Mouse (Mus musculus): ENCODE data around the gene Alx3. TPM values are rescaled to one million over a fixed set of nuclear protein-coding genes. Genes with fewer than 3 reads are reported as not detected.

Gene Alx3
- polyA plus RNA-seq, 1 experiment from 2014 or later: 0.09 TPM

- H3K9ac ChIP-seq (ENCODE audit: low read depth, low read length): no peak overlapping the region
- H3K4me1 ChIP-seq (replicated peaks; ENCODE audit: insufficient read depth, low read length): no peaks in the 10 kb centered on the region
- ATAC-seq (replicated peaks; ENCODE audit: low FRiP score, low read depth): no peak
- TF ChIP-seq CTCF (IDR thresholded peaks at IDR 0.05; ENCODE audit: low read depth): no peak
- no peak overlapping the region for H3K27ac ChIP-seq
- H3K4me2 ChIP-seq (ENCODE audit: low read length): no peak overlapping the region
- H3K36me3 ChIP-seq (ENCODE audit: insufficient read depth, low read length): peaks cover 85% of the 10 kb centered on the region
- H3K27me3 ChIP-seq (ENCODE audit: insufficient read depth, low read length): no peaks in the 10 kb centered on the region
- no peak for DNase-seq (ENCODE audit: low spot score)
- WGBS: 89% methylated on average over 6 of the region's 6 CpGs
- no peak overlapping the region for H3K4me3 ChIP-seq (replicated peaks; ENCODE audit: low read depth, low read length)
- no peaks in the 10 kb centered on the region for H3K9me3 ChIP-seq (replicated peaks; ENCODE audit: low read length)
Measured at GRCm38 (mm10) chr3:107619911-107620310, 25.1 kb downstream of the Alx3 start.

DNA sequence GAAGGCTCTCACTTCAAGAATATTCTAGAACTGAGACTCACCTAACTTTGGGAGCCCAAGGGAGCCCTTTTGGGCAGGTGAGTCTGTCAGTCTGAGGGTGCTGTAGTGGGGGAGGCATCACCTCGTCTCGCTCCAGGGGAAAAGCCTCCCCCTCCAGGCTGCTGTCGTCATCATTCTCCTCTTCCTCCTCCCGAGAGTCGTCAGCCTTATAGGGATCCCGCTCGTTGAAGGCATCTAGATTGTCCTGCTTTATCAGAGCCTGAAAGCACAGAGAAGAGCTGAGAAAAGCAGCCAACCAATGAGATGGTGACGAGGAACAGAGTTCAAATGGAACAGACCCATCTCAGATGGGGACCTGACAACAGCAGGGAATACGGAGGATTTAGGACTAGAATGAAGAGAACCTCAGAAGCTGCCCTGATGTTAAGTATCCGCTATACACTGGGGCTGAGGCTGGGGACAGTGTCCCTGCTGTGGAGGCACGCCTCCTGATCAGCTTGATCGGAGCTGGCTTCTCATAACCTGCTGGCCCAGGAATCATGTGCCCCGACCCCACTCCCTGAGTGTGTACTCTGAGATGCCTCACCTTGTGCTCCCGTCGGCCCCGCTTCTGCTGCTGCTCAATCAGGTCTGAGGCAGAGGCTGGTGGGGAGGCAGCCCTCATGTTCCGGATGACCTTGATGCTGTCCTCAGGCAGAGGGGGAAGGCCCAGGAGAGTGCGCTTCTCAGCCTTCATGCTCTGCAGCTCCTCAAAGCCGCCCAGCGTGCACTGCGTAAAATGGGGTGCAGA lies 26.6 kb downstream of the Alx3 start:
- no peak for TF ChIP-seq CTCF (IDR thresholded peaks at IDR 0.05; ENCODE audit: low read depth)
- WGBS: 90% methylated on average over 21 of the region's 21 CpGs
- H3K9ac ChIP-seq (ENCODE audit: low read depth, low read length): no peak overlapping the region
- no peak overlapping the region for H3K27ac ChIP-seq
- H3K9me3 ChIP-seq (replicated peaks; ENCODE audit: low read length): no peaks in the 10 kb centered on the region
- ATAC-seq (replicated peaks; ENCODE audit: low FRiP score, low read depth): no peak
- H3K27me3 ChIP-seq (ENCODE audit: insufficient read depth, low read length): no peaks in the 10 kb centered on the region
- peaks cover 83% of the 10 kb centered on the region for H3K36me3 ChIP-seq (ENCODE audit: insufficient read depth, low read length)
- H3K4me2 ChIP-seq (ENCODE audit: low read length): no peak overlapping the region
- no peaks in the 10 kb centered on the region for H3K4me1 ChIP-seq (replicated peaks; ENCODE audit: insufficient read depth, low read length)
- no peak for DNase-seq (ENCODE audit: low spot score)
- H3K4me3 ChIP-seq (replicated peaks; ENCODE audit: low read depth, low read length): no peak overlapping the region

DNA sequence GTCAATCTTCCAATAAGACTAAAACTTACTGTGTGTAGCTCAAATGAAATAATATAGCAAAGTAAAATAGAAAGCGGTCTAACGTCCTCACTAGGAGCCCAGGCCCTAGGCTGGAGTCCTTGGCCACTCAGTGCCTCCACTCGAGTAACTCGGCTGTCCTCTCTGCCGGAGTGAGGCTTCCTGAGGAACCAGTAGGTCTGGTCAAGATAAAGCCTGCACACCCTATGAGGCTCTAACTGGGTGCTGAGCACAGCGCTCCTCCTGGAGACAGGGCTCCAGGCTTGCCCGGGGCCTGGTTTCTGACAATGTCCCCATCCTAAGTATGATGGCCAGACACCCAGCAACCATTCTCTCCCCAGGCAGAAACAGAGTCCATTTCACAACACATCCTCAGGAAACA lies 27.7 kb downstream of the Alx3 start:
- Histone ChIP-seq H3K4me1 (replicated peaks; ENCODE audit: insufficient read depth, low read length) (no peaks in the 10 kb centered on the region), H3K36me3 (ENCODE audit: insufficient read depth, low read length) (peaks cover 82% of the 10 kb centered on the region), H3K4me2 (ENCODE audit: low read length) (no peak overlapping the region), H3K27ac (no peak overlapping the region), H3K27me3 (ENCODE audit: insufficient read depth, low read length) (no peaks in the 10 kb centered on the region), H3K4me3 (replicated peaks; ENCODE audit: low read depth, low read length) (no peak overlapping the region), H3K9ac (ENCODE audit: low read depth, low read length) (no peak overlapping the region), H3K9me3 (replicated peaks; ENCODE audit: low read length) (no peaks in the 10 kb centered on the region)
- no peak for TF ChIP-seq CTCF (IDR thresholded peaks at IDR 0.05; ENCODE audit: low read depth)
- DNase-seq (ENCODE audit: low spot score) (no peak), ATAC-seq (replicated peaks; ENCODE audit: low FRiP score, low read depth) (no peak)
- WGBS: 91% methylated on average over 7 of the region's 7 CpGs

DNA sequence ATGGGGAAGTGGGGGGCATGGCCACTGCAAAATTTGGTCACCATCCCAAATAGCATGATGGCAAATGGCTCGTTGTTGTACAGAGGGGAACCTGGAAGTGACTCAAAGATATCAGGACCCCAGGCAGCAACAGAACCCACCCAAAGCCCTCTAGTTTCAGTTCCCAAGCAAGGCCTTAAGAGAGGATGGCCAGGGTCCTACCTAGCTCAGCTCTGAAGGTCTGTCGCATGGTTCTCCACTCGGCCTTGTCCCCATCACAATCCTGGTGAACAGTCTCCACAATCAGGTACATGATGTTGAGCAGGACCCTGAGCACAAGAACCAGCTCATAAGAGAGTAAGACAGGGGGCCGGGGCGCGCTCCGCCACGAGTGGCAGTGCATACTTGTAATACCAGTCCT lies 29.6 kb downstream of the Alx3 start:
- TF ChIP-seq CTCF (IDR thresholded peaks at IDR 0.05; ENCODE audit: low read depth): no peak
- H3K36me3 ChIP-seq (ENCODE audit: insufficient read depth, low read length): peaks cover 72% of the 10 kb centered on the region
- no peak overlapping the region for H3K9ac ChIP-seq (ENCODE audit: low read depth, low read length)
- ATAC-seq (replicated peaks; ENCODE audit: low FRiP score, low read depth) (no peak), DNase-seq (ENCODE audit: low spot score) (no peak)
- no peaks in the 10 kb centered on the region for H3K9me3 ChIP-seq (replicated peaks; ENCODE audit: low read length)
- H3K27me3 ChIP-seq (ENCODE audit: insufficient read depth, low read length): no peaks in the 10 kb centered on the region
- no peak overlapping the region for H3K4me2 ChIP-seq (ENCODE audit: low read length)
- WGBS: 96% methylated on average over 8 of the region's 8 CpGs
- no peak overlapping the region for H3K4me3 ChIP-seq (replicated peaks; ENCODE audit: low read depth, low read length)
- H3K27ac ChIP-seq: no peak overlapping the region
- no peaks in the 10 kb centered on the region for H3K4me1 ChIP-seq (replicated peaks; ENCODE audit: insufficient read depth, low read length)

DNA sequence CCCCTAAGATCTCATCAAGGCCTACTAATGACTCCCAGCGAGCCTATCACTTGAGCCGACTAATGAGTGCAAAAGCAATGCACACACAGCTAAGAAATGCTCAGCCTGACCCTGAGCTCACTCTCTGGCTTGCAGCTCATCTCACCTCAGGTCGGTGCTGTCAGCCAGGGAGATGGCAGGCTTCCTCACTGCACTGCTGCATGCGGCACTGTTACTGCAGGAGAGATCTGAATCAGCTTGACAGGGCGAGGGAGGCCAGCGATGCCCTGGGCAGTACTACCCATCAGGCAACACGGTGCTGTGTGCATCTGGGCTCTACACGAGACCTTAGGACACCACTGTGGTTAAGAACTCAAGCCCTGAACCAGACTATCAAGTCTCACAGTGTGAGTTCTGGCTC lies 30.7 kb downstream of the Alx3 start:
- 85% methylated on average over 8 of the region's 8 CpGs for WGBS
- ATAC-seq (replicated peaks; ENCODE audit: low FRiP score, low read depth) (no peak), DNase-seq (ENCODE audit: low spot score) (no peak)
- no peak for TF ChIP-seq CTCF (IDR thresholded peaks at IDR 0.05; ENCODE audit: low read depth)
- Histone ChIP-seq H3K27ac (no peak overlapping the region), H3K9ac (ENCODE audit: low read depth, low read length) (no peak overlapping the region), H3K4me2 (ENCODE audit: low read length) (no peak overlapping the region), H3K4me3 (replicated peaks; ENCODE audit: low read depth, low read length) (no peak overlapping the region), H3K27me3 (ENCODE audit: insufficient read depth, low read length) (no peaks in the 10 kb centered on the region), H3K4me1 (replicated peaks; ENCODE audit: insufficient read depth, low read length) (peaks cover 5% of the 10 kb centered on the region; the same call in 1 of the 2 replicates), H3K36me3 (ENCODE audit: insufficient read depth, low read length) (peaks cover 64% of the 10 kb centered on the region), H3K9me3 (replicated peaks; ENCODE audit: low read length) (no peaks in the 10 kb centered on the region)

DNA sequence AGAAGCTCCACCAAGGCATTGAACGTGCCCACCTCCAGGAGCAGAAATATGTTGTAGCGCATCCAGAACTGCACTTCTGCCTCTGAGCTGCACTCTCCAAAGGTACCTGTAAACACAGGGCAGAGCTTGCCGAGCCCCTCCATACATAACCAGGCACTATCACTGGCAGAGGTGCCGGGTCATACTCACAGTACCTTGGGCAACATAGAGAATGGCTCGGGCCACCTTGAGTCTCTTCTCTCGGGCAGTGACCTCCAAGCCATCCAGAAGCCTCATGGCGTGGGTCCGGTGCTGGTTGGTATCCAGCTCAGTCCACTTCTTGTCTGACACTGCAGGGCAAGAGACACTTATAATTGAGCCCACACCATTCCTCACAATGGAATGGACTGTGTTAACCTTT lies 31.9 kb downstream of the Alx3 start:
- Histone ChIP-seq H3K27ac (no peak overlapping the region), H3K27me3 (ENCODE audit: insufficient read depth, low read length) (no peaks in the 10 kb centered on the region), H3K4me3 (replicated peaks; ENCODE audit: low read depth, low read length) (no peak overlapping the region), H3K9me3 (replicated peaks; ENCODE audit: low read length) (no peaks in the 10 kb centered on the region), H3K4me2 (ENCODE audit: low read length) (no peak overlapping the region), H3K36me3 (ENCODE audit: insufficient read depth, low read length) (peaks cover 55% of the 10 kb centered on the region), H3K4me1 (replicated peaks; ENCODE audit: insufficient read depth, low read length) (peaks cover 7% of the 10 kb centered on the region; the same call in 1 of the 2 replicates), H3K9ac (ENCODE audit: low read depth, low read length) (no peak overlapping the region)
- 95% methylated on average over 8 of the region's 8 CpGs for WGBS
- DNase-seq (ENCODE audit: low spot score): no peak
- no peak for ATAC-seq (replicated peaks; ENCODE audit: low FRiP score, low read depth)
- no peak for TF ChIP-seq CTCF (IDR thresholded peaks at IDR 0.05; ENCODE audit: low read depth)
